ENCODE assay signal across 18 mouse cellular contexts in genomic region chr6:91265616-91266015, GRCm38 (mm10). TPM values are rescaled to one million over a fixed set of nuclear protein-coding genes. Genes with fewer than 3 reads are reported as not detected.
A peak's percentile ranks its signal among the peaks of the same experiment; 100 is the strongest.
DNase-seq lines count a peak whose midpoint lies in the region; ATAC-seq and TF ChIP-seq lines count a peak whose summit lies in the region.
"Had no signal": no experiment of that assay in that cellular context is flagged by ENCODE, and none has a peak within 500 bp of the region (broad histone marks: within the 10 kb centered on the region; RNA-seq: fewer than 3 reads in every experiment).

No protein-coding gene starts in this region.

- no peak overlapping the region for H3K4me3 ChIP-seq in forebrain, embryonic 14.5 days (ENCODE audit: low read depth, low read length)
- H3K4me3 ChIP-seq in forebrain, postnatal 0 days (ENCODE audit: low read depth, low read length) = no peak overlapping the region
- H3K4me3 ChIP-seq in hindbrain, embryonic 13.5 days = no peak overlapping the region
- no peak overlapping the region for H3K4me3 ChIP-seq in hindbrain, embryonic 16.5 days (ENCODE audit: low read length)
- H3K4me3 ChIP-seq: hindbrain, embryonic 15.5 days; kidney, embryonic 15.5 days; limb, embryonic 12.5 days; liver, embryonic 12.5 days; megakaryocyte, embryonic 14.5 days had no signal

- H3K27ac ChIP-seq in forebrain, embryonic 14.5 days (ENCODE audit: low read depth, low read length) = peak overlapping the region; percentile 15; the same call in 1 of the 2 replicates
- H3K27ac ChIP-seq in forebrain, postnatal 0 days (ENCODE audit: low read depth, low read length) = no peak overlapping the region
- 0 out of 2 replicates have a peak overlapping the region, but pooled peaks have one; percentile 14 for H3K27ac ChIP-seq in hindbrain, embryonic 13.5 days
- no peak overlapping the region for H3K27ac ChIP-seq in hindbrain, embryonic 16.5 days (ENCODE audit: low read depth, low read length)
- H3K27ac ChIP-seq: hindbrain, embryonic 15.5 days; kidney, embryonic 15.5 days; limb, embryonic 12.5 days; liver, embryonic 12.5 days had no signal

- TF ChIP-seq CTCF in forebrain, postnatal 0 days (IDR thresholded peaks at IDR 0.05; ENCODE audit: low read depth) = no peak

- no peak for DNase-seq in forebrain, embryonic 14.5 days (ENCODE audit: low spot score)
- no peak for DNase-seq in forebrain, postnatal 0 days
- peak; percentile 8 for DNase-seq in T-cell, adult 2 months (ENCODE audit: low spot score)
- DNase-seq in thymus, postnatal 36 days = peak; percentile 35 to 63
- DNase-seq: cerebellum, adult 18-20 months; gastrocnemius, postnatal 10 days; heart, adult 11 months; lung, adult 2 months; spleen, adult 18-20 months had no signal

- 63% methylated on average over 12 of the region's 12 CpGs for WGBS in forebrain, embryonic 14.5 days
- 61% methylated on average over 12 of the region's 12 CpGs for WGBS in forebrain, postnatal 0 days
- 73% methylated on average over 12 of the region's 12 CpGs for WGBS in hindbrain, embryonic 13.5 days
- WGBS in hindbrain, embryonic 16.5 days = 78% methylated on average over 12 of the region's 12 CpGs

- no peaks in the 10 kb centered on the region for H3K9me3 ChIP-seq in forebrain, embryonic 14.5 days (replicated peaks; ENCODE audit: control insufficient read depth, low read length)
- H3K9me3 ChIP-seq in forebrain, postnatal 0 days (ENCODE audit: low read length) = no peaks in the 10 kb centered on the region
- H3K9me3 ChIP-seq in hindbrain, embryonic 13.5 days = no peaks in the 10 kb centered on the region
- no peaks in the 10 kb centered on the region for H3K9me3 ChIP-seq in hindbrain, embryonic 16.5 days (ENCODE audit: control insufficient read depth, low read length)
- H3K9me3 ChIP-seq: hindbrain, embryonic 15.5 days; kidney, embryonic 15.5 days; limb, embryonic 12.5 days; liver, embryonic 12.5 days; megakaryocyte, embryonic 14.5 days had no signal

- ATAC-seq in forebrain, embryonic 14.5 days = no peak
- no peak for ATAC-seq in forebrain, postnatal 0 days
- ATAC-seq in hindbrain, embryonic 13.5 days (ENCODE audit: low FRiP score) = no peak
- no peak for ATAC-seq in hindbrain, embryonic 16.5 days
- ATAC-seq in CD4-positive, CD25-positive, alpha-beta regulatory T cell, adult 4 months = no peak
- ATAC-seq: intestine, postnatal 0 days; liver, embryonic 12.5 days had no signal

- no peaks in the 10 kb centered on the region for H3K36me3 ChIP-seq in forebrain, embryonic 14.5 days (ENCODE audit: control insufficient read depth, insufficient read depth, low read length)
- H3K36me3 ChIP-seq in forebrain, postnatal 0 days (ENCODE audit: insufficient read depth) = no peaks in the 10 kb centered on the region
- no peaks in the 10 kb centered on the region for H3K36me3 ChIP-seq in hindbrain, embryonic 13.5 days
- no peaks in the 10 kb centered on the region for H3K36me3 ChIP-seq in hindbrain, embryonic 16.5 days (ENCODE audit: control insufficient read depth, insufficient read depth, low read length)
- H3K36me3 ChIP-seq: hindbrain, embryonic 15.5 days; kidney, embryonic 15.5 days; liver, embryonic 12.5 days had no signal

- H3K27me3 ChIP-seq in forebrain, embryonic 14.5 days (replicated peaks; ENCODE audit: control insufficient read depth, insufficient read depth, low read length) = no peaks in the 10 kb centered on the region
- no peaks in the 10 kb centered on the region; the same call in 1 of the 2 replicates for H3K27me3 ChIP-seq in forebrain, postnatal 0 days (ENCODE audit: insufficient read depth, low read length)
- H3K27me3 ChIP-seq in hindbrain, embryonic 13.5 days = no peaks in the 10 kb centered on the region
- H3K27me3 ChIP-seq in hindbrain, embryonic 16.5 days (replicated peaks; ENCODE audit: control insufficient read depth, insufficient read depth, low read length) = no peaks in the 10 kb centered on the region
- H3K27me3 ChIP-seq: hindbrain, embryonic 15.5 days; kidney, embryonic 15.5 days; limb, embryonic 12.5 days had no signal

- H3K4me2 ChIP-seq in forebrain, embryonic 14.5 days (ENCODE audit: low read length) = no peak overlapping the region
- H3K4me2 ChIP-seq in forebrain, postnatal 0 days (ENCODE audit: low read depth) = no peak overlapping the region
- H3K4me2 ChIP-seq in hindbrain, embryonic 13.5 days = no peak overlapping the region
- H3K4me2 ChIP-seq in hindbrain, embryonic 16.5 days (ENCODE audit: low read length) = no peak overlapping the region
- H3K4me2 ChIP-seq: hindbrain, embryonic 15.5 days; kidney, embryonic 15.5 days; limb, embryonic 12.5 days; liver, embryonic 12.5 days had no signal

- H3K9ac ChIP-seq in forebrain, embryonic 14.5 days (ENCODE audit: low read length) = no peak overlapping the region
- no peak overlapping the region for H3K9ac ChIP-seq in forebrain, postnatal 0 days
- H3K9ac ChIP-seq in hindbrain, embryonic 13.5 days = no peak overlapping the region
- no peak overlapping the region for H3K9ac ChIP-seq in hindbrain, embryonic 16.5 days (ENCODE audit: low read depth, low read length)
- H3K9ac ChIP-seq: hindbrain, embryonic 15.5 days; kidney, embryonic 15.5 days; limb, embryonic 12.5 days; liver, embryonic 12.5 days had no signal

- H3K4me1 ChIP-seq in forebrain, embryonic 14.5 days (ENCODE audit: control insufficient read depth, insufficient read depth, low read length) = peaks cover 3% of the 10 kb centered on the region; the same call in 1 of the 2 replicates
- H3K4me1 ChIP-seq in forebrain, postnatal 0 days (ENCODE audit: insufficient read depth) = no peaks in the 10 kb centered on the region
- peaks cover 23% of the 10 kb centered on the region for H3K4me1 ChIP-seq in hindbrain, embryonic 13.5 days (replicated peaks)
- H3K4me1 ChIP-seq in hindbrain, embryonic 16.5 days (ENCODE audit: control insufficient read depth, insufficient read depth, low read depth, low read length) = peaks cover 14% of the 10 kb centered on the region
- H3K4me1 ChIP-seq: limb, embryonic 12.5 days; liver, embryonic 12.5 days had no signal

RNA-seq across cellular contexts. Expression of gene Fbln2, which starts 53.4 kb away (rescaled TPM):
- 7.3 and 12.8 TPM in 2 replicates for polyA plus RNA-seq in forebrain, embryonic 14.5 days (2014; fragmentation: Nextera tagmentation; extraction: Ambion mirVana)
- 26.7 and 41.1 TPM in 2 replicates for total RNA-seq in forebrain, postnatal 0 days (2014; rRNA removed)
- polyA plus RNA-seq in forebrain, postnatal 0 days (2015; fragmentation: Nextera tagmentation; extraction: Ambion mirVana) = 18.6 and 19.6 TPM in 2 replicates
- polyA plus RNA-seq in hindbrain, embryonic 13.5 days (2015; fragmentation: Nextera tagmentation; extraction: Ambion mirVana) = 27.4 and 32.0 TPM in 2 replicates
- polyA plus RNA-seq in hindbrain, embryonic 16.5 days (2015; fragmentation: Nextera tagmentation; extraction: Ambion mirVana) = 29.7 and 34.2 TPM in 2 replicates
- under 1 TPM; 0.86 to 0.90 TPM for polyA plus RNA-seq in CD4-positive, CD25-positive, alpha-beta regulatory T cell, adult 4 months (2017; shearing (Covaris generic))

Comparison
In these comparisons a context has a peak if more than half of its experiments do, and no peak if none do; other contexts are left out.
1. H3K27ac ChIP-seq: peak in forebrain, embryonic 14.5 days (single experiment) and hindbrain, embryonic 13.5 days (single experiment); none in forebrain, postnatal 0 days (single experiment) and hindbrain, embryonic 16.5 days (single experiment).
2. DNase-seq: peak in T-cell, adult 2 months (single experiment) and thymus, postnatal 36 days (2 of 2); none in forebrain, embryonic 14.5 days (single experiment) and forebrain, postnatal 0 days (single experiment).